Mouse (Mus musculus) left cerebral cortex, postnatal 14 days (tissue): ENCODE results near the gene Csde1. TPM values are rescaled to one million over a fixed set of nuclear protein-coding genes. Genes with fewer than 3 reads are reported as not detected.

ENCODE experiments used
- DNase-seq, 2 experiments: peaks; one replicate each; pipeline ENCODE4 v3.0.0; 2021 to 2022; ENCODE audit warnings: low spot score in 2 of 2, mixed read lengths in 1 of 2
- intact Hi-C: fragments of 180-260 bp; cut with DNase I; formaldehyde crosslinking; loops from one replicate; pipeline ENCODE4 v1.15.1; 2025
- long read RNA-seq, 2 experiments: library from polyadenylated mRNA; stranded (forward); transcript quantifications; one replicate each; pipeline ENCODE4 v2.0.0; 2021
- total RNA-seq, 2 experiments: library from RNA; stranded (reverse); gene quantifications; 2 replicates each; pipeline ENCODE4 v1.2.3; 2021

The Csde1 gene
- 100 to 1,000 TPM; 247 to 252 TPM for total RNA-seq
- long read RNA-seq, experiment 1, full-length matches to known transcripts = 108 of 141 reads
- long read RNA-seq, experiment 1, partial matches to known transcripts = 24 of 141 reads
- long read RNA-seq, experiment 1, other reads (novel, unspliced or antisense) = 9 of 141 reads
- long read RNA-seq, experiment 2, full-length matches to known transcripts = 72 of 97 reads
- long read RNA-seq, experiment 2, partial matches to known transcripts = 15 of 97 reads
- long read RNA-seq, experiment 2, other reads (novel, unspliced or antisense) = 10 of 97 reads

- intact Hi-C loops = no loop called here
- peak; percentile 98 for DNase-seq
Measured at GRCm38 (mm10) chr3:103020249-103020942, at the start of gene Csde1. Gene Csde1, plus strand, starts transcription at chr3:103020426.

- intact Hi-C loops = no loop called here
- no peak for DNase-seq
Measured at GRCm38 (mm10) chr3:102970508-102970907, 49.7 kb upstream of the Csde1 start.

GRCm38 (mm10) chr3:102976906-102977305, 43.3 kb upstream of the Csde1 start:
- DNase-seq = no peak
- intact Hi-C loops = no loop called here

GRCm38 (mm10) chr3:102979550-102980348, 40.5 kb upstream of the Csde1 start:
- peak; percentile 22 to 50 for DNase-seq
- intact Hi-C loops = no loop called here

GRCm38 (mm10) chr3:102980349-102980736, 39.9 kb upstream of the Csde1 start:
- no peak for DNase-seq
- intact Hi-C loops = no loop called here

- intact Hi-C loops = no loop called here
- no peak for DNase-seq
Measured at GRCm38 (mm10) chr3:102991041-102991440, 29.2 kb upstream of the Csde1 start.

- intact Hi-C loops = no loop called here
- peak; percentile 40 to 44 for DNase-seq
Measured at GRCm38 (mm10) chr3:102992936-102993335, 27.3 kb upstream of the Csde1 start.

GRCm38 (mm10) chr3:102995233-102995604, 25.0 kb upstream of the Csde1 start:
- intact Hi-C loops = no loop called here
- DNase-seq = no peak

- peak; percentile 92 to 94 for DNase-seq
- intact Hi-C loops = no loop called here
Measured at GRCm38 (mm10) chr3:102995605-102996321, 24.5 kb upstream of the Csde1 start, which contains the start of gene Sike1. Gene Sike1, plus strand, starts transcription at chr3:102995708.

- DNase-seq = no peak
- intact Hi-C loops = no loop called here
Measured at GRCm38 (mm10) chr3:102997036-102997435, 23.2 kb upstream of the Csde1 start.

GRCm38 (mm10) chr3:102997591-102997990, 22.6 kb upstream of the Csde1 start:
- intact Hi-C loops = no loop called here
- no peak for DNase-seq

- intact Hi-C loops = no loop called here
- DNase-seq = no peak
Measured at GRCm38 (mm10) chr3:103001595-103001994, 18.6 kb upstream of the Csde1 start.

- intact Hi-C loops = no loop called here
- no peak for DNase-seq
Measured at GRCm38 (mm10) chr3:103017350-103017749, 2.9 kb upstream of the Csde1 start.

GRCm38 (mm10) chr3:103019462-103019861, 764 bp upstream of the Csde1 start:
- DNase-seq = no peak
- intact Hi-C loops = no loop called here

- intact Hi-C loops = no loop called here
- peak; percentile 87 to 88 for DNase-seq
Measured at GRCm38 (mm10) chr3:103020943-103021638, 865 bp downstream of the Csde1 start.

- intact Hi-C loops = no loop called here
- no peak for DNase-seq
Measured at GRCm38 (mm10) chr3:103026174-103026573, 5.9 kb downstream of the Csde1 start.

GRCm38 (mm10) chr3:103040285-103040684, 20.1 kb downstream of the Csde1 start:
- DNase-seq = no peak
- intact Hi-C loops = loop anchor here (10.0 kb wide), 1 partner anchor 715 kb away; no protein-coding TSS in a partner anchor

GRCm38 (mm10) chr3:103040861-103041379, 20.7 kb downstream of the Csde1 start:
- no peak for DNase-seq
- intact Hi-C loops = loop anchor here (10.0 kb wide), 1 partner anchor 714 kb away; no protein-coding TSS in a partner anchor
